Mouse (Mus musculus): ENCODE measurements around the gene Glud1.
"Not testable (repeated sequence)": the region's sequence is repeated elsewhere in the genome, so short reads cannot be mapped to it uniquely, and the experiment has no call there.

Glud1 gene

GRCm38 (mm10) chr14:34351660-34352059, 41.1 kb downstream of the Glud1 start:
- in situ Hi-C loops (cut with MboI, MseI) = no loop called here

- in situ Hi-C loops (cut with MboI, MseI) = no loop called here
Observed at GRCm38 (mm10) chr14:34352523-34352922, 42.0 kb downstream of the Glud1 start.

- in situ Hi-C loops (cut with MboI, MseI) = no loop called here
Observed at GRCm38 (mm10) chr14:34353326-34353725, 42.8 kb downstream of the Glud1 start.

DNA sequence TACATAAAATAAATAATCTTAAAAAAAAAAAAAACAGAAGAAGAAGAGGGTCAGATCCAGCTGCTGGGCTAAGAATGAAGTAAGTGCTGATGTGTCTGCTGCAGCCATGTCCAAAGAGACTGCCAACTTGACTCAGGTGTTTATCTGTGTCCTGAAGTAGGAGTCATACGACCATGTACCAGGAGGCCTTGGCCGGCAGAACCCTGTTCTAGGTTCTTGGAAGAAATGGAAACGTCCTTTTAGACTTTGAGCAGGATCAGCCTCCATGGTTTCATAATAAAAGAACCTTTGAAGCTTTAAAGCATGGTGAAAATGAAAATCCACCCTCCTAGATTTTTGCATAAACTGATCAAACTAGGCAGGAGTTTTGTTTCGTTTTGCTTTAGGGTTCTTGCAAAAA, 43.9 kb downstream of the Glud1 start:
- in situ Hi-C loops (cut with MboI, MseI) = no loop called here

GRCm38 (mm10) chr14:34355301-34355700, 44.8 kb downstream of the Glud1 start, which contains the start of gene Fam25c:
Gene Fam25c (minus strand): TSS chr14:34355433.
- in situ Hi-C loops (cut with MboI, MseI) = no loop called here

- in situ Hi-C loops (cut with MboI, MseI) = no loop called here
Observed at GRCm38 (mm10) chr14:34357671-34358455, 47.3 kb downstream of the Glud1 start.

- in situ Hi-C loops (cut with MboI, MseI) = no loop called here
Observed at GRCm38 (mm10) chr14:34359676-34360244, 49.2 kb downstream of the Glud1 start.

GRCm38 (mm10) chr14:34360251-34360650, 49.7 kb downstream of the Glud1 start:
- in situ Hi-C loops (cut with MboI, MseI) = no loop called here

DNA sequence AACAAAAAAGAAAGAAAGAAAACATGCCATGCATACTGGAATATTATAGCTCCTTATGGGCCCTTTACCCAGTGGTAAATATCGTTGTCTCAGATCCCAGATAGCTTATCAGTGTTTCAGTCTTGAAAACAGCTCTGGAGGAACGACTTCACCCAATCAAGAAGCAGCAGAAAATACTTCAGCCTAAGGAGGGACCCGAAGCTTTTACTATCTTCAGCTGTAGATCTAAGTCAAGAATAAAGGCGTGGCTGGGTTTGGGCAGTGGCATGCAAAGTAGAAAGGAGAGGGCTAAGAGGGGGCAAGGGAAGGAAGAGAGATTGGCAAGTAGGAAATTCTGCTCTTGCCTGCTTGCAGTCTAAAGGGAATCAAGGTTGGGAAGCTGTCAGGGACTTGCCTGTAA, 51.6 kb downstream of the Glud1 start:
- in situ Hi-C loops (cut with MboI, MseI) = no loop called here

GRCm38 (mm10) chr14:34362726-34363445, 52.4 kb downstream of the Glud1 start:
- in situ Hi-C loops (cut with MboI, MseI) = no loop called here

GRCm38 (mm10) chr14:34363490-34364253, 53.1 kb downstream of the Glud1 start:
- in situ Hi-C loops (cut with MboI, MseI) = no loop called here

DNA sequence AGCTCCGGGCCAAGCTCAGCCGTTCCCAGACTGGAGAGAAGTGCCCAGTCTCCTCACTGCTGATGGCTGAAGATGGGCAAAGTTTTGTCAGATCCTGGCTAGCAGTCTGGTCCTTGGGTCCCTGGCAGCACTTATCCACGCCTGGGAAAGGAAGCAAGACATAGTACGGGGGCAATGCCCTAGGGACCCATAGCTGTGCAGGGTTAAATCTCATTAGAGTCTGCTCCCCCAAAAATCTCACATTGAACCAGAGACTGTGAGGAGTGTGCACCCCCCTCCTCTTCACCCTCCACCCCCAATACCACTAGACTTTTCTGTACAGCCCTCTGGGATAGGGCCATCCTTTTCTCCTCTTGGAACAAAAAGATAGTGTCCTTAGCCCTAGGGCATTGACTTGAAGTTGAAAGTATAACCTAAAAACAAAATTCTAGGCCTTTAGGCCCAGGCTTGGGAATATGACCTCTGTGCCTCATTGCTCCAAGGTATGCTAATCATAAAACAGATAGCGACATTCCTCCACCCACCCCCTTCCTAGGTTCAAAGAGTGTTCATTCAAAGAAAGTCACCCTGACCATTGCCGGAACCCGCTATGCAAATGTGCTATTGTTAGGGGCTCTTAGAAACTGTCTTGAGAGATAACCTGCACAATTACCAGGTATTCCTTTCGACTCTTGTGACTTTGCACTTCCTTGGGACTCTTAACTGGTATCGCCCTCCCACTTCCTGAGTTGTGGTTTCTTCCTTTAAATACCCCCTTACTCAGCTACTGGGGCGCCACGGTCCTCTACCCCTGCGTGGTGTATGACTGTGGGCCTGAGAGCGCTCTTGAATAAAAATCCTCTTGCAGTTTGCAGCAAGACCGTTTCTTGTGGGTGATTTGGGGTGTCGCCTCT, 54.0 kb downstream of the Glud1 start:
- in situ Hi-C loops (cut with MboI, MseI) = not testable (repeated sequence)

GRCm38 (mm10) chr14:34365147-34365507, 54.6 kb downstream of the Glud1 start:
- in situ Hi-C loops (cut with MboI, MseI) = no loop called here

DNA sequence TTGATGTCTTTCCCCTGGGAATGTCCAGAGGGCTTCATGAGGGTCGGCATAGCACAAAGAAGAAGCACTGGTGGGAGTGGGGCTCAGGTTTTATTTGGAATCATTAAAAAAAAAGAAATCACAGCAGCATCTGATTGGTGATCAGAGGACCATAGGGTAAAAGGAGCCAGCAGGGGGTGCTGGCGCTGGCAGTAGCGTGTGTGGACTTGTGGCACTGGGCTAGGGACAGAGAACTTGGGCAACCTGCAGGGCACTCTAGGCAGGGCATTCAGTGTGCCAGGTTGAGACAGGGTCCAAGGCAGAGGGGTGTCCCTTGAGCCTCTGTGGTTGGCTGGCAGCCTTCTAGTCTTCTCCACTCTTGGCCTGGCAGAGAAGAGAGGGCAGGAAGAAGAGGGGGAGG, 59.7 kb downstream of the Glud1 start:
- in situ Hi-C loops (cut with MboI, MseI) = no loop called here

GRCm38 (mm10) chr14:34370921-34371320, 60.4 kb downstream of the Glud1 start:
- in situ Hi-C loops (cut with MboI, MseI) = no loop called here

- in situ Hi-C loops (cut with MboI, MseI) = no loop called here
Observed at GRCm38 (mm10) chr14:34371763-34372162, 61.2 kb downstream of the Glud1 start.

DNA sequence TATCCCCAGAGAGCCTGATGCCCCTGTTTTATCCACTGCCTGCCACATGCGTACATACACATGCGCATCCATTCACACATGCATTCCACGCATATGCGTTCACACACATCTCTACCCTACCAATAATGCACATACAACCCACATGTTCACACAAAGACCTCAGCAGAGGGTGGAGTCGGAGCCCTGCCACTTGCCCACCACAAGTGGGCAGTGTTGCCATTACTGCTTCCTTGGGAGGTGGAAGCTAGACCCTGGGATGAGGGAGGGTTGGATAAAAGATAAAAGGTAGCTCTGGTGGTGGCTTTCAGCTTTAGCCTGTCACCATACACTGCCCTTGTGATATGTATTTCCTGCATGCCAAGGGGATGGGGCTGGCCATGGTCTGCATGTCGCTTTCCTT, 62.1 kb downstream of the Glud1 start:
- in situ Hi-C loops (cut with MboI, MseI) = no loop called here

- in situ Hi-C loops (cut with MboI, MseI) = no loop called here
Observed at GRCm38 (mm10) chr14:34373581-34373980, 63.1 kb downstream of the Glud1 start.

DNA sequence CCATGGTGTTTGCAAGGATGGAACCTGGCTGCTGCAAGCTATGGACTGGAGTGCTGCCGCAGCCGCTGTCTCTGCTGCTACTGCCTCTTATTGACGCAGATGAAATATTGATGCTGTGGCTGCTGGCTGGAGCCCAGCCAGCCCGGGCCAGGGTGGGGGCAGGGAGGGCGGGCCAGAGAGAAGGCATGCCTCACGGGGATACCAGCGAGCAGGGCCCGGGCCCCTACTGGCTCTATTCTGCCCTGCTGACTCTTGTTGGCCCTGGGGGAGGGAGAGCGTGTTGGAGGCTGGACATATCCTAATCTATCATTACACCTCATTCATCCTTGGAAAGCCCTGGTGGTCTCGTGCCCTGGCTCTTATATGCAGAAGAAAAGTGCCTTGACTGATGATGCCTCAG, 64.0 kb downstream of the Glud1 start, which contains the start of gene Sncg:
Gene Sncg (minus strand): TSS at position 213 of the 400 bp plus-strand sequence.
- in situ Hi-C loops (cut with MboI, MseI) = no loop called here

DNA sequence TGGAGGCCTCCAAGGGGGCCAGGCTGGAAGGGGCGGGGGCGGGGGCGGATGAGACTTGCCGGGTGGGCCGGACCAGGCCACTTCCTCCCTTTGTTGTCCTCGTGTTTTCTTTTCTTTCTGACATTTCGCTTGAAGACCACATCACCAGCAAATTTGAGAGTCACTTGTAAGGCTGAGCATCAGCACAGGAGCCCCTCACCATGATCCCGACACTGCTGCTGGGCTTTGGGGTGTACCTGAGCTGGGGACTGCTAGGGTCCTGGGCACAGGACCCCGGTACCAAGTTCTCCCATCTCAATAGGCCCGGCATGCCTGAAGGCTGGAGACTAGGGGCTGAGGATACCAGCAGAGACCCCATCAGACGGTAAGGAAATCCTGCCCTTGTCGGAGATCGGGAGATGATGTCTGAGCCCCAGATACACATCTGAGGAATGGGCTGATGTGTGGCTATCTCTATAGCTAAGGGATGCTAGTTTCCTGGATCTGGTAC, 64.9 kb downstream of the Glud1 start, which contains the start of gene Mmrn2:
Gene Mmrn2 (plus strand): TSS at position 51 of the 490 bp plus-strand sequence.
- in situ Hi-C loops (cut with MboI, MseI) = no loop called here

DNA sequence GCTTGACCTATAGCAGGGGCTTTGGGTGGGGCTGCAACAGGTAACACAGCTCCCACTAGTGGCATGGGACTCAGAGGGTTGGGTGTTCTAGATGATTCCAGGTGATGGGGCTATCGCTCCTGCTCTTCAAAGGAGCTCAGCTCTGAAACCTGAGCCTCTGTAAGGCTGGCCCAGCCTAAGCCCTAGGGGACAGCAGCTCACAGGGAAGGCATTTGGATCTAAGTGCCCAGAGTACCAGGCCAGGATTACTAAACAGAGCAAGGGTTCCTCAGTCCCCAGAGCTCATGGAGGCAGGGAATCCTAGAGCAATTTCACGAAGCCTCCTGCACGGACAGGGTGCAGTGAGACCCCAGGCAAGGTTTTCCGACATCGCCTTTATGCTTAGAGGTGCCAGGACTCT, 65.4 kb downstream of the Glud1 start:
- in situ Hi-C loops (cut with MboI, MseI) = no loop called here
